Mouse (Mus musculus): ENCODE data around the gene Ssr2.
A peak's percentile ranks its signal among the peaks of the same experiment; 100 is the strongest.

Ssr2 gene

DNA sequence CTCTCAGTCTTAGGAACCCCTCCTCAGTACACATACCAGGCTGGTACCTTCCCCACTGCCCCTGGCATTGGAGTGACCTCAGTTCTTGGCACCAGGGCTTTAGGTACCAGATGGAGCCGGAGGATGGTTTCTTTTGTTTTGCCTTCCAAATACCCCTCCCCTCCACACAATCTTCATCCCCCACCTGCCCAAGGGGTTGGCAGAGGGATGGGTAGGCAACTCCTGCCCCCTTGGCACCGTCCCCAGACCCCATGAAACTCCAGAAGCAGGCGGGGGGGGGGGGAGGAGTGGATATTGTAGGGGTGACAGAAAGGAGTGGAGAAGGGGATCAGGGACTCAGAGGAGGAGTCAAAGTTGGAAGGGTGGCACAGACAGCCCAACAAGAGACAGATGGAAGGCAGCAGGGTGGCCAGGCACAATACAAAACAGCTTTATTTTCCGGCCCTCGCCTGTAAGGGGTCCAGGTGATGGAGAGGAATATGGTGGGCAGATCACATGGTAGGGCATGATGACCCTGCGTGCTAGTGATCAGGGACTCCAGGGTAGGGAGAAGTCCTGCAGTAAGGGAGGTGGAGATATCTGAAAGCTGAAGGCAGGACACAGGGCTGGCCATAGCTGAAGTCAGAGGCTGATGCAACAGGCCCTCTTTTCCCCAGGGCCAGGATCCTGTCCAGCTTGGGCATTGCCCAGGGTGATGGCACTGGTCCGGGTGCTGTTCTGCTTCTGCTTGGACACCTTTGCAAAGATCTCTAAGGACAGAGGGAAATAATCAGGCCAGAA is 33.9 kb upstream of the Ssr2 start:
- no peak for DNase-seq (ENCODE audit: low read depth, low spot score)

DNA sequence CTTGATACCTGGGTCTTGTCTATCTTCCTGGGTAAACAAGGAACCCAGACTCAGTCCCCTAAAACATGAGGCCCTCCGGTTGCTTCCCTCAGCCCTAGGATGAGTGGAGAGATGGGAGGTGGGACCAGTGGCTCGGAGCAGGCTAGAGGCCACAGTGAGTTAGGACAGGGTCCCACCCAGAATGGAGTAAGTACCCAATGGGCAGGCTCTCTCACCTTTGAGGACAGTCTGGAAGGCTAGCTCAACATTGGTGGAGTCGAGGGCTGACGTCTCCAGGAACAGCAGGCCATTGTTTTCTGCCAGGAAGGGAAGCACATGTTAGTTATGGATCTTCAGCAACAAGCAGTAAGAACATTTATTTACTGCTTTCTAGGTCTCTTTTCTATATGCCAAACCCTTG is 33.2 kb upstream of the Ssr2 start:
- DNase-seq (ENCODE audit: low read depth, low spot score), result no peak

DNA sequence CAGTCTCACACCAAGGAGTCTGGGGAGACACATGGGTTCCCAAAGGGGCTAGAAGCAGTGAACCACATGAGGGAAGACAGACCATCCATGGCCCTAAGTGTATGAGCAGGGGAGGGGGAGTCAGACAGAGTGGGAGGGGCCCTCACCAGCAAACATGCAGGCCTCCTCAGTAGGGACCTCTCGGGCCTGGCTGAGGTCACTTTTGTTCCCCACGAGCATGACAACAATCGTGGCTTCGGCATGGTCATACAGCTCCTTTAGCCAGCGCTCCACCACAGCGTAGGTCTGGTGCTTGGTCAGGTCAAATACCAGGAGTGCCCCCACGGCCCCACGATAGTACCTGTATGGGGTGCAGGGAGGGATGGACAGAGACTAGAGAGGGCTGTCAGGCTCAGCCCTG is 32.5 kb upstream of the Ssr2 start:
- DNase-seq (ENCODE audit: low read depth, low spot score), result no peak

DNA sequence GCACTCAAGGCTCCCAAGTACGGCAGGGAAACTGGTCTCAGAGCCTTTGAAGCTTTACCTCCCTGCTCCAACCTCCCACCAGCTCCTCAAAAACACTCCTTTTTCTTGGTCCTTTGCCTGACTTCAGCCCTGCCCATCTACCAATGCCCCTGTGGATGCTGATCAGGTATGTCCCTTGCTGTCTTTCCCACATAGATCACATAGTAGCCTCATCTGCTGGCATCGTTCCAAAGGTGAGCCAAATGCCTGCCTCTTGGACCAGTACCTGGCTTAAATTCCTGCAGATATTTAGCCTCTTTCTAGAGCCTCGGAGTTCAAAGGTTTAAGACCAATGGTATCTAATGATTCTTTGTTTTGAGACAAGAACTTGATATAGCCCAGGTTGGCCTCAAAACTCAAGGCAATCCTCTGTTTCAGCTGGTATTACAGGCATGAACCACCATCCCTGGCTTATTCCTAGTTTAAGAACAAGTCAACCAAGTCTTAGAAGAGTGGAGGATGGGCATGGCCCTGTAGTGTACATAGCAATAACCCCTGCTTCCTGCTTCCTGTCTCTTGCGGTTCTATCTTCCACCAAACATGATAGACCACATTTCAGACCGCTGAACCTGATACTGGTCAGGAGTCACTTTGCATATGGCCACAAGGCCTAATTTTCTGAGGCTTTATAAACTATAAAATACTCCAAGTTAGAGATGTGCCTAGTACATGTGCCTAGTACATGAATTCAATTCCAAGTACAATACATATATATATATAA is 31.8 kb upstream of the Ssr2 start:
- no peak for DNase-seq (ENCODE audit: low read depth, low spot score)

DNA sequence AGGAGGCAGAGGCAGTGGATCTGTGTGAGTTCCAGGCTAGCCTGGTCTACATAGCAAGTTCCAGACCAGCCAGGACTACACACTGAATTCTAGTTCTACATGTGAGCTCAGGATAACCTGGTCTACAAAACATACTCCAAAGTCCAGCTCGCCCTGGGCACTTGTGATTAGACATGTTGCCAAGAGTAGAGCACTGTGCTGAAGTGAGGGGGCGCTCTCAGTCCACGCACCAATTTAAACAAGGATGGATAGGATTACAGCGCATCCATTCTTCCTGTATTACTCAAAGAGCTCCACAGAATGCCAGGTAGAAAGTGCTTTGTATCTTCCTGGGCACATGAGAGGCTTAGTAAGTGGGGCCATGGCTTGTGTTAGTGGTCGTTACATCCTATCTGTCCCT is 31.2 kb upstream of the Ssr2 start:
- no peak for DNase-seq (ENCODE audit: low read depth, low spot score)

DNA sequence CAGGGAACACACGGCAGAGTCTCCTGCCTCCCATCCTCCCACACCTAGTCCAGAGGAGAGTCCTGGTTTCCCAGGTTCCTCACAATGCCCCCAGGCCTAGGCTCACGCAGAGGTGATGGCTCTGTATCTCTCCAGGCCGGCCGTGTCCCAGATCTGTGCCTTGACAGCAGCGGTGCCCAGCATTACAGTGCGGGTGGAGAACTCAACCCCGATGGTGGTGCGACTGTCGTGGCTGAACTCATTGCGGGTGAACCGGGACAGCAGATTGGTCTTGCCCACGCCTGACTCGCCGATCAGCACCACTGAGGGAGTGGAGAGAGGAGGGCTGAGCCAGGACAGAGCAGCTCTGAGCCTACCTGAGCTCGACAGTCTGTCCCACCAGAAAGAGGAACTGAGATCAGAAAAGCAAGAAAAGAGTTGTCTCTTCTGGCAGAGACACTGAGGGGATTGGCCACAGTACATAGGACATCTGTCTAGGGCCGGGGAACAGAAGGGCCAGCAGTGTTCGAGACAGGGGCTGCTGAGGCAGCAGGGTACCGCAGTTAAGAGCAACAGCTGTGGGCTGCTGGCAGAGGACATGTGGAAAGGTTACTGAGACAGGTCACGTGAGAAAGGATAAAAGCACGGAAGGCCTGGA is 30.6 kb upstream of the Ssr2 start:
- no peak for DNase-seq (ENCODE audit: low read depth, low spot score)

DNA sequence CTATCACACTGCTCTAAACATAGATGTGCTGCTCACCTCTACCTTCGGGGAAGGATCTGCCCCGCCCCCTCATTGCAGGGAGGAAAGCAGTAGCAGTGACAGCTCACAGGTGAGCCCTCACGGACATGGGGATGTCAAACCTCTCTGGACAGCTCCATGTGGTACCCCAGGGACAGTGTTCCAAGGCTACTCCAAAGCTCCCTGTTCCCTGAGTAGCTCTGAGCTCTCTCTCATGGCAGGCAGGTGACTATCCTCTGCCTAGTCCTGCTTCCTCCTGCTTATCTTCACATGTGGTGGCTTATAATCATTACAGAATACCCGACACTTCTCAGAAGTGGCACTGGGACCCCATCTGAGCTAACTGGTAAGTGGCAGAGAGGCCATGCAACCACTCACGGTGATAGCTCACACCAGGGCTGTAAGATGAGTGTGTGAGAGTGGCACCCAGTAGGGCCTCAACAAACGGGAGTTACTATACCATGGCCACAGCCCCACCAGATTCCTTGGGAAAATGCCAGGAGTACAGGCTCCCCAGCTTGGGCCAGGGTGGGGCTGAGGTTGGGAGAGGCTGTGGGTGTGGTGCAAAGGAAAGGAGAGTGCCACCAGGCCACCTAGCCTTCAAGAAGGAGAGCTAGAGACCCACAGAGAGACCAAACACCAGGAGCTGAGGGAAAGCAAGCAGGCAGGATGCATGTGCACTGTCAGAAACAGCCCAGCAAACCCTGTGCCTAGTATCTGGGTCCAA is 28.8 kb upstream of the Ssr2 start:
- no peak for DNase-seq (ENCODE audit: low read depth, low spot score)

DNA sequence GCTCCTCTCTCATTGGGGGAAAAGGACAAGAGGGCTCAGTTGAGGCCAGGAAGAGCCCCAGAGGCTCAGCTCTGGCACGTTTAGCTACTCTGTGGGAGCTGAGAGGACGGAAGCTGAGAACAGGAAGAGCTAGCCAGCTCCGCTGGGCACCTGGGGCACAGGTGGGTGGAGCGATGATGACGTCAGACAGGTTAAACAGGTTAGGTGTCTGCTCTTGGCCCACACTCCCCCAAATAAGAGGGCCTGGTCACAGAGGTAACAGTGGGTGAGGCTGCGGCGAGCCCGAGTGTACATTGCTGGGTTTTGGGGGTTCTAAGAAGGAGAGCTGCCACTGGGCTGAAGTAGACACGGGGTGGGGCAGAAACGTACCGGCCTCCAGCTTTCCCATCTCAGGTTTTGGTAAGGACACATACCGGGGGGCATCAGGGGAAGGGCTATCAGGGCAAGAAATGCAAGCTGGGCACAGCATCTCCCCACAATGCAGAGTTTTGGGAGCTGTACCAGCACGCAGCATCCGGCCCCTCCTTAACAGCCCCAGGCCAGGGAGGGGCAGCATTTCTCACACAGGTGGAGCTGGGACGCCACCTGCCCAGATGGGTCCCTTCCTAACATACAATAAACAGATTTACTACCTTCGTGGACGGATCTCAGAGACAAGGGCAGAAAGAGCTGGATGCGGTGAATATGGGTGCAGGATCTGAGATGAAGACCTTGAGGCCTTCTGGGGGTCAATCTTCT is 27.3 kb upstream of the Ssr2 start, which contains the start of gene Rab25:
Gene Rab25, minus strand, starts transcription at position 121 of the 738 bp plus-strand sequence.
- no peak for DNase-seq (ENCODE audit: low read depth, low spot score)

DNA sequence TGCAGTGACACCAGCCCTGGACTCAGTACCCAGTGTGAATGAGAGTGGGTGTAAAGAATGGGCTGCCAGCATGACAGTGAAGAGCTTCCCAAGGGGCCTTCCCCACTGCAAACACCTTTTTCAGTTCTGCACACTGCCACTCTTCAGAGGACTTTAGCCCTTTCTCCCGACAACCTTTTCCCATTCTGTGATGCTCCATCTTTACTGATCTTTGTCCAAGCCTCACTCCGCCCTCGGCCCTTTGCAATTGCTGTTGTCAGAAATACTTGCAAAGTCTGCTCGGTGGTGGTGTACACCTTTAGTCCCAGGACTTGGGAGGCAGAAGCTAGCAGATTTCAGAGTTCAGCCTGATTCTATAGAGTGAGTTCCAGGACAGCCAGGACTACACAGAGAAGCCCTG is 24.1 kb upstream of the Ssr2 start:
- no peak for DNase-seq (ENCODE audit: low read depth, low spot score)

DNA sequence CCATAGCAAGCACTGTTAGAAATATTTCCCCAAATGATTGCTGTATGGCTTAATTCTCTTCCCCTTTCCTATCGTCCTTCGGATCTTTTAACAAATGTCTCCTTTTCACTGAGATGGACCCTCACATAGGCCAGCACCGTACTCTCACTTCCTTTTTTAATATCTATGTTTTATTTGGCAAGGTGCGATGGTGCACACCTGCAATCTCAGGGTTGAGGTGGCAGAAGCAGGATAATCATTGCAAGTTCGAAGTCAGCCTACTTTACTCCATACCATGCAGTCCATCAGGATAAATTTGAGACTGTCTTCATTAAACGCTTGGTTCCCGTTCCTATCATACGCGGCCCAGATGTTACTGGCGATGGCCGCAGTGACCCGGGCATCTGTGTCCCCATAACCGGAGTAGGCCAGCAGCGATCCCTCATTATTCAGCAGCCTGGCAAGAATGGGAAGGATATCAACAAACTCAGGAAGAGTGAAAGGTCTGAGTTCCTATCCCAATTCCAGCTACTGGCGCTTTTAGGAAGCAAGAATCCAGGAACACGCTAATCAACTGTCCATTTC is 23.5 kb upstream of the Ssr2 start:
- no peak for DNase-seq (ENCODE audit: low read depth, low spot score)

DNA sequence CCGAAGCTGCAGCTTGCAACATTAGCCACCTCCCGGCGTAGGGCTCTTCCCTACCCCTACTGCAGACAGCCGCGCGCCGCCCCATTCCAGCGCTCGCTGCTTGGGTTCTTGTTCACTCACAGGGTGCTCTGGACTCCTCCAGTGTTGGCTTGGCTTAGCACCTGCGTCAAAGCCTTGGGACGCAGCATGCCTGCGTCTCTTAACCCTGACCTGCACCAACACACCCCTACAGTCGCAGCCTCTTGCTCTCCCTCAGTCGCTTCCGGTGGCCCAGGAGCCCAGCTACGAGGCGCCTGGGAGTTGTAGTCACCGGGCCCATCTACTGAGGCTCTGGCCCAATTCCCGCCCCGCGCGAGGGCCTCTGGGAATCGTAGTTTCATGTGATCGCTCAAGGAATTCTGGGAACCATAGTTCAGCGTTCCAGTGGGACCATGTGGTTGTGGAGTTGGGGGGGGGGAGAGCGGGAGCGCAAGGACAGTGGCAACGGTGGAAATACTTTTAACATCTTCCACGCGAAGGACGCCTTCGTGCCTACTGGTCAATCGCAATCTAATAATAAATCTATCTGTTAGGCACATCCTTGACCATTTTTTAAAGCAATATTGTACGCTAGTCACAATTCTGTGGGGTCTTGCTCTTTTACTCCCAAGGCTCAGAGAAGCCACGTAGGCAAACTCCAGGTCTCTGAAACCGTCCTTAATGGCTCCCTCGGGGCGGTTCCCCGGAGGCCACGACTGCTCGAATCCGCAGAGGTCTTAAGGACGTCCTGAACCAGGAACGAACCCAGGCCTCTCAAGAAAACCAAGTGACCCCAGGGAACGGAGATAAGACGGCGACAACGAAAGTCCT is 22.8 kb upstream of the Ssr2 start, which contains the start of gene Lamtor2:
Gene Lamtor2, minus strand, starts transcription at position 399 of the 849 bp plus-strand sequence.
- DNase-seq (ENCODE audit: low read depth, low spot score), result peak; percentile 91

DNA sequence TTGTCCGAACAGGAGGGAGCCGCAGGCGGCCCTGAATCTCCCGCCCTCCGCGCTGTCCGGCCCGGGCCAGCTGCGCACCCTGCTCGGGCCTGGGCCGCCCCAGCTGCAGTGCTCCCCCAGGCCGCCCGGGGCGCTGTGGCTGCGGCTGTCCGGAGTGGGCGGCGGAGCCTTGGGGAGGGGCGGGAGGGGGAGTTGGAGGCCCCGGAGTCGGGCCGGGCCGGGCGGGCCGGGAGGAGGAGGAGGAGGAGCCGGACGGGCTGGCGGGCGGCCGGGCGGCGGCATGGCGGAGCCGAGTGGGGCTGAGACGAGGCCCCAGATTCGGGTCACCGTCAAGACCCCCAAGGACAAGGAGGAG is 22.2 kb upstream of the Ssr2 start, which contains the start of gene Ubqln4:
Gene Ubqln4, plus strand, starts transcription at position 234 of the 355 bp plus-strand sequence.
- DNase-seq (ENCODE audit: low read depth, low spot score), result peak; percentile 72

DNA sequence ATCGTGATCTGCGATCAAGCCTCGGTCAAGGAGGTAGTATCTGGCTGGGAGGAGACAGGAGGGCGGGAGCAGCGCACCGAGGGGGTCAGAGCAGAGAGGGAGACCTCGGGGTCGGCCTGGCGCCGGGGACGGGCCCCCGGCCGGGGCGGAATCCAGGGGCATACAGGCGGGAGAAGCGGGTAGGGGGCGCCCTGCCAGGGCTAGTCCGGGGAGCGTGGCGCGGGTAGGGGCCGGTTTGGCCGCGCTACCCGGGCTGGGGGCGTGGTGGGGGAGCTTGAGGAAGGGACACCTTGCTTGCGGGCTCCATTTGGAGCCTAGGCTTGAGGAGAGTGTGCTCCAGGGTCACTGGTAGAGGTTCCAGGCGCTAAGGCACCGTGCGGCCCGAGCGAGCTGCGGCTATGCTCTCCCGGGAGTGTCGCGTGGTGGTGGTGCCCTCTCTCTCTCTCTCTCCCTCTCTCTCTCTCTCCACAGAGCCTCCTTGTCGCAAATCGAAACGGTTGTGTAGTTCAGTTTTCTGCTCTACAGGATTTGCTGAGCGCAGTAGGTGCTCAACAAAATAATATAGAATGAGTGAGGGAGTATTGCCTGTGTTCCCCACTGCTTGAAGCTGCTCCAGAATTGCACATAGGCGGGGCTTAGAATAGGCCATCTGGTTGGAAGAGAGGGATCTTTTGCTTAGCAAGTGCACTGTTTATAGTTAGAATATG is 21.6 kb upstream of the Ssr2 start:
- peak; percentile 34 for DNase-seq (ENCODE audit: low read depth, low spot score)

DNA sequence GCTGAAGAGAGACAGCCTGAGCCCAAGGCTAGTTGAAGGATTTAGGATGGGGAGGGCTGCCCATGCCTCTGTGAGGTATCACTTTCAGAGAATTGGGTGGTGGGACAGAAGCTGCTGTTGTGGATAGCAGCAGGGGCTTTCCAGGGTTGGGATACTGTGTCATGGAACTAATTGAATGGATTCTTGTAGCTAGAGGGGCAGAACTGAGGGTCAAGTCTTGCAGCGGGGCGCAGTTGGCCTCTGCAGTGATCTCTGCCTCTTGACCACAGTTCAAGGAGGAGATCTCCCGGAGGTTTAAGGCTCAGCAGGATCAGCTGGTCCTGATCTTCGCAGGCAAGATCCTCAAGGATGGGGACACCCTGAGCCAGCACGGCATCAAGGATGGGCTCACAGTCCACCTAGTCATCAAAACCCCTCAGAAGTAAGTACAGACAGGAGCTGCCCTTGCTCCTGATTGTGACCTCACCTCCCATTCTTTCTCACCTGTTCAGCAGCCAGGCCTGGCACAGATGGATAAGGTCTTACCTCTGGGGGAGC is 20.5 kb upstream of the Ssr2 start:
- DNase-seq (ENCODE audit: low read depth, low spot score), result no peak

DNA sequence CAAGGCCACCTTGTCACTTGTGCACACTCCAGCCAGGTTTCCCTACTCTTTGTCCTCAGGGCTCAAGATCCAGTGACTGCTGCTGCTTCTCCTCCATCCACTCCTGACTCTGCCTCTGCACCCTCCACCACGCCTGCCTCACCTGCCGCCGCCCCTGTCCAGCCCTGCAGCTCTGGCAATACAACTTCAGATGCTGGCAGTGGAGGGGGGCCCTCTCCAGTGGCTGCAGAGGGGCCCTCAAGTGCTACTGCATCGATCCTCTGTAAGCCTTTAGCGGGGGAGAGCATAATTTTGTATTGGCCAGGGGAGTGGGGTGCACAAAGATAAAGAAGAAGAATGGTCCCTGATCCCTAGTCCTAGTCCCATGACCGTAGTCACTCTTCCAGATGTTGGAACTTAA is 19.9 kb upstream of the Ssr2 start:
- DNase-seq (ENCODE audit: low read depth, low spot score), result no peak

DNA sequence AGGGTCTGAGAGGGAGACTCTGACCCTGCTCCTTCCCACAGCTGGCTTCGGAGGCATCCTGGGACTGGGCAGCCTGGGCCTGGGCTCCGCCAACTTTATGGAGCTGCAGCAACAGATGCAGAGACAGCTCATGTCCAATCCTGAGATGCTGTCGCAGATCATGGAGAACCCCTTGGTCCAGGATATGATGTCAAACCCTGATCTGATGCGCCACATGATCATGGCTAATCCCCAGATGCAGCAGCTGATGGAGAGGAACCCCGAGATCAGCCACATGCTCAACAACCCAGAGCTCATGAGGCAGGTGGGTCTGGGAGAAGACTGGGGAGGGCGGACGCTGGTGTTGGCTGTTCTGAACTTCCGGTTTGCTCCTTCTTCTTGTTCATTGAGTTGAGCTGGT is 19.1 kb upstream of the Ssr2 start:
- DNase-seq (ENCODE audit: low read depth, low spot score), result no peak

DNA sequence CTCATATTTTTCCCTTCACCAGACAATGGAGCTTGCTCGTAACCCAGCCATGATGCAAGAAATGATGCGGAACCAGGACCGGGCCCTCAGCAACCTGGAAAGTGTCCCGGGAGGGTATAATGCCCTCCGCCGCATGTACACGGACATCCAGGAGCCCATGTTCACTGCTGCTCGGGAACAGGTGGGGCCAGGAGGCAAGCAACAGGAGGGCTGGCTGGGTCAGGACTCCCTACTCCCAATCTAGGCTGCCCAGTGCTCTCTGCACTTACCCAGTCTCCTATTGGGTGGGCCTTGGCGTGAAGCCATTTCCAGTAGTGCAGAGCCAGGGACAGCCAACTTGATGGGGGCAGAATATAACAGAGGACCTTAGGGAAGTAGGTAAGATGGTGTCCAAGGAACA is 16.1 kb upstream of the Ssr2 start:
- DNase-seq (ENCODE audit: low read depth, low spot score), result no peak

DNA sequence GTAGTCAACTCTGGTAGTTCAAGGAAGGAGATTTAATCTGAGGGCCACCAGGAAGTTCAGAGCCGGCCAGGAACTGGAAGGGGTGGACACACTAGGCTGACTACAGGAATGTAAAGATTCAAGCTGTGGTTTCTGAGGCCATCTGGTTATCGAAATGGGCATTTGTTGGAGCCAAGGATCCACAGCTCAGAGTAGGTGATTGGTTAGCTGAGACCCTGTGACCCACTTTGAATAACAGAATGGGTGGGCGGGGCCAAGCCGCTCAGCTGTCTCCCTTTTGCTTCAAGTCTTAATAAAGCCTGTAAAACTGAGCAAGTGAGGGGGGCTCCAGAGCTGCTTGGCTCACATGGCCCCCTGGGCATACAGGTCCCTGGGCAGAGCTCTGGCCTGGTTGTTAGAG is 13.7 kb upstream of the Ssr2 start:
- no peak for DNase-seq (ENCODE audit: low read depth, low spot score)

DNA sequence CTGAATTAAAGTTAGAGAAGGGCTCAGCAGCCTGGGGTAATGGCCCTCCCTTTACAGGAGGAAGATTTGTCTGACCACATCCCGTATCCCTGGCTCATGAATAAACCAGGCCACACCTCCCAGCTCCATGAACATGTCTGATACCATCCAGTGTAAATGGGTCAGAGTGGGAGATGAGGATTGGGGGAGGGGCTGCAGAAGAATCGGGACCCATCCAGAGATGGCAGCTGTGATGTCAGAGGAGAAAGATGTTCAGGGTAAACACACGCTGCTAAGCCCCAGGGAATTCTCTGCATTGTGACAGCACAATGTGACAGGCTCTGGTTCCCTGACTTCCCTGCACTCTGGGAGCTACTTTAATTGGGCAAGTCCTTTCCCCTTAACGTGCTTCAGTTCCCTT is 12.2 kb upstream of the Ssr2 start:
- DNase-seq (ENCODE audit: low read depth, low spot score), result no peak

Measured in c-Kit-negative CD71-positive TER-119-positive erythroid progenitor cells, embryonic 14.5 days (primary cell).